Mouse (Mus musculus): ENCODE measurements at regions not wholly inside any gene's neighbourhood (a gene's known extent, or its start where the extent isn't known, plus 50 kb on each side); places are given as distances from the start of the nearest gene placed in this dataset.

DNA sequence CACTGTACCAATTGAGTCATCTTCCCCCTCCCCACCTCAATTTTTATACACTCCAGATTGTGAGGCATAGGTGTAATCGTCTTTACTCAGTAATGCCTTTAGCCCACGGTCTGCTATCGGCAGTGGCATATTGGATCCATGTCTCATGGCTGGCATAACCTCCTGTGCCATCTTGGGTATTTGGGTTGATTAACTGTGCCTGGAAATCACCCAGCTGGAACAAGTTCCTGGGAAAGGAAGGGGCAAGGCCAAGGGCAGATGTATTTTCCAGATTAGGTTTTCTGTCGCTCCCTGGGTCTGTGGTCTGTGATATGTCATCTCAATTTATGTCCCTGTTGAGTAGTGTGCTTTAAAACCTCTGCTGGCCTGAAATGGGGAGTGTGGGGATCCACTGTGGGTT, 158.2 kb downstream of the Glrx3 start:
- H3K27ac ChIP-seq (replicated peaks): no peak overlapping the region; the same call in 1 of the 2 replicates
- H3K4me2 ChIP-seq: no peak overlapping the region
- ATAC-seq (ENCODE audit: low read depth): no peak
- H3K9me3 ChIP-seq: no peaks in the 10 kb centered on the region
- peaks cover 19% of the 10 kb centered on the region for H3K4me1 ChIP-seq (replicated peaks)
- H3K27me3 ChIP-seq: no peaks in the 10 kb centered on the region
- H3K4me3 ChIP-seq: no peak overlapping the region
- 49% methylated on average over 4 of the region's 4 CpGs for WGBS
- H3K36me3 ChIP-seq: no peaks in the 10 kb centered on the region
- no peak overlapping the region for H3K9ac ChIP-seq

DNA sequence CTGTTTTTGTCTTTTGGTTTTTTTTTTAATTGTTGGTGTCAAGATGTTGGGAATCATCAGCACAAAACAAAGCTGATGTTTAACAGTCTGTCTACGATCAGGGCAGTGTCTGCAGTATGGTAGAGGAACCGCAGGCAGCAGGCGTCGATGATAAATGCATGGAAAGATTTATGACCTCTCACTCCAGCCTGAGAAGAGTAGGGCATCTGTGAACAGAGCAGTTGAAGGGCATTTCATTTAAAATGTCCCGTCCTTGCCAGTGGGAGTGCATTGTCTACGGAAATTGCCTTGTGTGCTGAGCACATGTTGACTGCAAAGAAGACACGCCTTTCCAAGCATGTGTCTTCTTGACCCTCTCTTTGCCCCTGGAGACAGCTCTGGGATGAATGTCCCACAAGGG, 158.7 kb downstream of the Glrx3 start:
- H3K4me3 ChIP-seq: no peak overlapping the region
- H3K9me3 ChIP-seq: no peaks in the 10 kb centered on the region
- WGBS: 8% methylated on average over 7 of the region's 7 CpGs
- no peak overlapping the region for H3K4me2 ChIP-seq
- H3K27me3 ChIP-seq: peaks cover 4% of the 10 kb centered on the region; the same call in 1 of the 2 replicates
- ATAC-seq (ENCODE audit: low read depth): no peak
- no peak overlapping the region; the same call in 1 of the 2 replicates for H3K27ac ChIP-seq (replicated peaks)
- no peaks in the 10 kb centered on the region for H3K36me3 ChIP-seq
- H3K9ac ChIP-seq: no peak overlapping the region
- peaks cover 19% of the 10 kb centered on the region for H3K4me1 ChIP-seq (replicated peaks)

DNA sequence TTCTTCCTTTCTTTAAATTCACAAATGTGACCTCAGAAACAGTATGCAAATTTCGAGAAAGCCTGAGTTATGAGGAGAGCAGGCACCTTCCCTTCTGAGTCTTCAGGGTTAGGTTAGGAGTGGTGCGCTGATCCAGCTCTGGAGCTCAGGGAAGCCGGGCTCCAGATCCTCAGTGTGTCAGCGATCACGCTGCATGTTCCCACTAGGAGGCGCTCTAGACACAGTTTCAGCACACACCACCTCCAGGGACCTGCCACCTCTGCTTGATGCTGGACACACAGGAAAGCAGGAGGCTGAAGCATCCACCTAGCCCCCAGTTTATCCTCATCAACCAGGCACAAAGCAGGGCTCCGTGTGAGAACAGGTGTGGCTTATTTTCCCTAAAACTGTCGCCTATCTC, 165.6 kb downstream of the Glrx3 start:
- Histone ChIP-seq H3K9ac (no peak overlapping the region), H3K36me3 (no peaks in the 10 kb centered on the region), H3K27me3 (peaks cover 15% of the 10 kb centered on the region), H3K9me3 (no peaks in the 10 kb centered on the region), H3K4me2 (no peak overlapping the region), H3K4me3 (no peak overlapping the region), H3K27ac (replicated peaks) (no peak overlapping the region), H3K4me1 (replicated peaks) (peaks cover 7% of the 10 kb centered on the region)
- ATAC-seq (ENCODE audit: low read depth): peak; percentile 78; the same call in 1 of the 2 replicates
- 7% methylated on average over 8 of the region's 8 CpGs for WGBS

DNA sequence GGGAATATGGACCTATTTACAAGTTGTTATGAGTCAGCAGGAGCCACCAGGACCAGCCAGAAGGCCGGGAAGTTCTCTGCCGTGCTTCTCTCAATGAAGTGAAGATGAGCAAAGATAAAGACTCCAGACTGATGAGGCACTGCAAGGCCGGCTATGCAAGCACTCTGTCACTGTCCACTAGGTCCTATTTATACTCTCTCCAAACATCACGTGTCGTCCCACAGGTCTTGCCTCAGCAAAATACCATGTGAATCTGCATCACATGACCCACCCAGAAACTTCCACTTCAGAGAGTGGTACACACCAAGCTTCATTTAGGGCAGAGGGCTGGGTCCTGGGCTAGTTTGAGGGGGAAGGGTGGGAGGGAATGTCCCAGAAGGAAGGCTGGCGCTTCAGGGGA, 172.3 kb downstream of the Glrx3 start:
- H3K4me3 ChIP-seq: no peak overlapping the region
- no peak overlapping the region for H3K27ac ChIP-seq (replicated peaks)
- no peaks in the 10 kb centered on the region for H3K27me3 ChIP-seq
- H3K36me3 ChIP-seq: no peaks in the 10 kb centered on the region
- 76% methylated on average over 6 of the region's 6 CpGs for WGBS
- H3K9ac ChIP-seq: no peak overlapping the region
- H3K4me2 ChIP-seq: no peak overlapping the region
- ATAC-seq (ENCODE audit: low read depth): no peak
- peaks cover 3% of the 10 kb centered on the region; the same call in 1 of the 2 replicates for H3K4me1 ChIP-seq (replicated peaks)
- H3K9me3 ChIP-seq: no peaks in the 10 kb centered on the region

DNA sequence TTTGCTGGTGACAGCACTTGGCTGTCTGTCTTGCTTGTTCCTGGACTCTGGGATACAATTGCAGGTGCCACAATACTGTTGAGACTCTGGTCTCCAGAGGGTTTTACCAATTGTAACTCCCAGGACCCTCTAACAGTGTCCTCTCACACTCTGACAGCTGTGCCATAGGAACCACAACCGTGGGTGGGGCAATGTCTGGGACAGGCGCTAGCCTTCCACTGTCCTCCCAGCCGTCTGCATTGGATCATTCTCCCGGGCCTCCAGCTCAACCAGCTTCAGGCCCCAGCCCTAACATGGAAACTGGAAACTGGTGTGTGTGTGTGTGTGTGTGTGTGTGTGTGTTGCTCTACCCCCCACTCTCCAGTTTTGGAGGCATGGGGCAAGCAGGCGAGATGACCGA, 173.9 kb downstream of the Glrx3 start:
- Histone ChIP-seq H3K27me3 (no peaks in the 10 kb centered on the region), H3K36me3 (no peaks in the 10 kb centered on the region), H3K9me3 (no peaks in the 10 kb centered on the region), H3K27ac (replicated peaks) (no peak overlapping the region), H3K9ac (no peak overlapping the region), H3K4me3 (no peak overlapping the region), H3K4me1 (replicated peaks) (no peaks in the 10 kb centered on the region), H3K4me2 (no peak overlapping the region)
- ATAC-seq (ENCODE audit: low read depth): no peak
- 80% methylated on average over 6 of the region's 6 CpGs for WGBS

DNA sequence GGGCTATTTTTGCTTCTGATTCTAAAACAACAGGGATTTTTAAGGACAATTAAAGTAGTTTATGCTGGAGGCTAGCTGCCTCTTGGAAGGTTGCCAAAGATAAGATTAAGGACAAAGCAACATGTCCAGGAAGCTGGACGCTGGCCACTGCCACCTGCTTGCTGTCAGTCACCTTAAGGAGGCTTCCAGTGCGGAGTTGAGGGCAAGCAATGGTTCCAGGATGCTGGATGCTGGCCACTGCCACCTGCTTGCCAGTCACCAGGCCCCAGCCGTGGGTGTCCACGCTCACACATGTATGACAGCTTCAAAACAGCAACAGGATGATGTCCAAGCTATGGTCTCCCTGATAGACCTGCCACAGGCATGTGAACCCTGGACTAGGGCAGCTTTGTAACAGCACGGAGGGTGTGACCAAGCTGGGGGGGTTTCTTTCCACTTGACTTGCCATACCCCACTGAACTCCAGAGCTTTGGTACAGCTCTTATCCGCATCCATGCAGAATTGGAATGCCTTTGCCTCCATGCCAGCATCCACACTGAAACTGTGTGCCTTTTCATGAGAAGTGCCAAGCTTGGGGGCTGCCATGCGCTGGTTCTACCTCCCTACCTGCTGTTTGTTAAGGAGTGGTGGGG, 174.6 kb downstream of the Glrx3 start:
- 80% methylated on average over 7 of the region's 7 CpGs for WGBS
- Histone ChIP-seq H3K9ac (no peak overlapping the region), H3K4me1 (replicated peaks) (no peaks in the 10 kb centered on the region), H3K36me3 (no peaks in the 10 kb centered on the region), H3K9me3 (no peaks in the 10 kb centered on the region), H3K27ac (replicated peaks) (no peak overlapping the region), H3K4me3 (no peak overlapping the region), H3K4me2 (no peak overlapping the region), H3K27me3 (no peaks in the 10 kb centered on the region)
- no peak for ATAC-seq (ENCODE audit: low read depth)

DNA sequence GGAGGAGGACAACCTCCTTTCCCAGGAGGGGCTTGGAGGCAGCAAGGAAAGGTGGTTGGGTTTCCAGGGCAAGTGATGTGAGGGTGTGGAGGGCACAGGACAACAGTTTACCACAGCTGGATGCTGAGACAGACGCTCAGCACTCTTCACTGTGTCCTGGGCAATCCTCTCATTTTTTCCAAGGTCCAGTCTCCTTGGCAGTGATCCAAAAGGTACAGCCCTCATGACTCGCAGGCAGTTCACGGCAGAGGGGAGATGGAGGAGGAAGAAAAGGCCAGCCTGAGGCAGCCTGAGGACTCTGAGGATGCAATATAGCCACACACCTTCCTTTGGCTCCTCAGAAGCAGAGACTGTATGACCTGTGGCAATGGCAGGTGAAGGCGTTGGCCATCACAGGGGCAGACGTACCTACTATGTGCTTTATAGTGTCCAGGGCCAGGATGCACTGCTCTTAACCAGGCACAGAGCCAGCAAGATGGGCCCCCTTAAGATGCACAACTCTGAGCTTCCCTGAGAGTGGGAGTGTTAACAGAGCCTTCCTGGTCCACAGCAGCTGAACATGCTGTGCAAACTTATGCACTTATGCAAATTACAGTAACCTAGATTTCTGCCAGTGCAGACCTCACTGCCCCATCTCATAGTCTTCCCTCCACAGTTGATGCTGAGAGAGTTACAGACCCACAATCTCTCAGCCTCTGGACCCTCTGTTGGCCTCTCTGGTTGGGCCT, 181.2 kb downstream of the Glrx3 start:
- 0 out of 2 replicates have a peak, but pooled peaks cover 6% of the 10 kb centered on the region for H3K4me1 ChIP-seq (replicated peaks)
- no peaks in the 10 kb centered on the region for H3K9me3 ChIP-seq
- 73% methylated on average over 5 of the region's 5 CpGs for WGBS
- ATAC-seq (ENCODE audit: low read depth): no peak
- no peaks in the 10 kb centered on the region for H3K27me3 ChIP-seq
- no peak overlapping the region for H3K9ac ChIP-seq
- H3K27ac ChIP-seq (replicated peaks): no peak overlapping the region
- H3K4me2 ChIP-seq: no peak overlapping the region
- H3K36me3 ChIP-seq: no peaks in the 10 kb centered on the region
- H3K4me3 ChIP-seq: no peak overlapping the region

DNA sequence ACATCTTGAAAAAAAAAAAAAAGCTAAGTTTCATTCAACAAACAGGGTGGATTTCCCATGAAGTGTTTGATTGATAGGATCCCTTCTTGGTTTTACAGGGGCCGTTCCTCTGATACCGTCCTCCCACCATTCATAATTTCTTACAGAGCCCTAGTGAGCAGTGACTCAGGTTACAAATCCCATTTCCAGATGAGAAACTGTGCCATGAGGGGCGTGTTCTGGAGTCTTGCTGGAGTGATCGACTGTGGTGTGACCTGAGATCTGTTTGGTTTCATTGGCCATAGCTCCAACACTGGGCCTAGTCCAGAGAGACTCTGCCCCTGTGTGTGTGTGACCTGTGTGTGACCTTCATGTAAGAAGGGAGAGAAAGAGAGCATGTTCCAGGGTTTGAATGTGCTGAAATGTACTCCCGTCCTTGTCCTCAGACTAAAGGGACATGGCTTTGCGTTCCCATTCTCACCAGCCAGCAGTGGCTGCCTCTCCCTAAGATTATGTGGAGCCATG, 181.9 kb downstream of the Glrx3 start:
- H3K27me3 ChIP-seq: no peaks in the 10 kb centered on the region
- 0 out of 2 replicates have a peak, but pooled peaks cover 6% of the 10 kb centered on the region for H3K4me1 ChIP-seq (replicated peaks)
- 73% methylated on average over 6 of the region's 6 CpGs for WGBS
- no peak overlapping the region for H3K4me2 ChIP-seq
- H3K9ac ChIP-seq: no peak overlapping the region
- H3K9me3 ChIP-seq: no peaks in the 10 kb centered on the region
- H3K27ac ChIP-seq (replicated peaks): no peak overlapping the region
- no peak overlapping the region for H3K4me3 ChIP-seq
- no peak for ATAC-seq (ENCODE audit: low read depth)
- H3K36me3 ChIP-seq: no peaks in the 10 kb centered on the region

DNA sequence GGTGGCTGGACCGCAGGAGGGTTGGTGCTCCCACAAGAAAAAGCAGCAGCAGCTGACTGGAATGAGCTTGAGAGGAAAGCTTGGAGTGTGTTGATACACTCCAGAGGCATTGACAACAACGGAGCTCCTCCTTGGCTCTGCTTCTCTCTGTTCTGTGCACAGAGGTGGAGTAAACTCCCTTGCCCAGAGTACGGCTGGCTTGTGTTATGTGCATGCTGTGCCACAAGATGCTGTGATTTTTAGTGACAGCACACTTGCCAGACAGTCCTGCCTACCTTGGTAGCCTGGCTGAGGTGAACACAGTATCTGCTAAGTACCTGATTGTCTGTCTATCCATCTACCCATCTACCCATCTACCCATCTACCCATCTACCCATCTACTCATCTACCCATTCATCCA, 190.9 kb downstream of the Glrx3 start:
- Histone ChIP-seq H3K36me3 (no peaks in the 10 kb centered on the region), H3K27ac (replicated peaks) (no peak overlapping the region), H3K27me3 (no peaks in the 10 kb centered on the region), H3K4me3 (no peak overlapping the region), H3K4me1 (replicated peaks) (no peaks in the 10 kb centered on the region), H3K9ac (no peak overlapping the region), H3K9me3 (no peaks in the 10 kb centered on the region), H3K4me2 (no peak overlapping the region)
- WGBS: 93% methylated on average over 3 of the region's 3 CpGs
- ATAC-seq (ENCODE audit: low read depth): no peak

DNA sequence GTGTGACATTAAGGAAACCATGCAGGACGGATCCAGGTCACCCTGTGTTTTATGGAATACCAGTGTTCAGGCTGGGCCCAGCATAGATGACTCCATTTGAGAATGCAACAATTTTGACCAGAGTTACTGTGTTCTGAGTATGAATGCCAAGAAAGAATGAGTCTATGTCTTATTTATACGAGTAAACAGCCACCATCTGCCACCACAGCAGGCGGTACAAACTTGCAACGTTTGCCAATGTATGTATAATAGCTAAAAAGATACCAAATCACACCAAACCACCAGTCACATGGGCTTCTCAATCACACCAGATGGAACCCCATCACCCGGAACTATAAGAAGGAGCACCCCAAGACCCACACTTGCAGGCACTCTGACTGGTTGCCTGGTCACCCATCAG, 192.1 kb downstream of the Glrx3 start:
- H3K4me1 ChIP-seq (replicated peaks): no peaks in the 10 kb centered on the region
- WGBS: 86% methylated on average over 5 of the region's 5 CpGs
- H3K27ac ChIP-seq (replicated peaks): no peak overlapping the region
- no peaks in the 10 kb centered on the region for H3K36me3 ChIP-seq
- ATAC-seq (ENCODE audit: low read depth): no peak
- H3K4me2 ChIP-seq: no peak overlapping the region
- H3K27me3 ChIP-seq: no peaks in the 10 kb centered on the region
- no peak overlapping the region for H3K4me3 ChIP-seq
- H3K9ac ChIP-seq: no peak overlapping the region
- H3K9me3 ChIP-seq: no peaks in the 10 kb centered on the region

DNA sequence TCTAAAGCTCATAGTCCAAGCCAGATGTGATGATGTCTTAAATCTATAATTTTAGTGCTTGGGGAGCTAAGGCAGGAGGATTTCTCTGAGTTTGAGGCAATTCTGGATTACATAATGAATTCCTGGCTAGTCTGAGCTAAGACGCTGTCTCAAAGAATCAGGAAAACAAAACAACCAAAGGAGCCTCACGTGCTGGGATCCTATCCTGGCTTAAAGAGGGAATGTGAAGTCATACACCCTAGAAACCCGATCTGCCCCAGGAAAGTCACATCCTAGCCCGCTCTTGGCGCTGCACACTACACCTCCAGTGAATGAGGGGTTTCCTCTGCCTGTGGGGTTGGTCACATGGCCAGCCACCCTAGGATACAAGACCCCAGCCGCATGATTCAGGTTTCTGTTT, 211.2 kb downstream of the Glrx3 start:
- Histone ChIP-seq H3K4me3 (no peak overlapping the region), H3K4me2 (no peak overlapping the region), H3K4me1 (replicated peaks) (peaks cover 7% of the 10 kb centered on the region; the same call in 1 of the 2 replicates), H3K36me3 (no peaks in the 10 kb centered on the region), H3K27me3 (no peaks in the 10 kb centered on the region), H3K9me3 (no peaks in the 10 kb centered on the region), H3K9ac (no peak overlapping the region), H3K27ac (replicated peaks) (no peak overlapping the region)
- ATAC-seq (ENCODE audit: low read depth): no peak
- WGBS: 71% methylated on average over 6 of the region's 6 CpGs

DNA sequence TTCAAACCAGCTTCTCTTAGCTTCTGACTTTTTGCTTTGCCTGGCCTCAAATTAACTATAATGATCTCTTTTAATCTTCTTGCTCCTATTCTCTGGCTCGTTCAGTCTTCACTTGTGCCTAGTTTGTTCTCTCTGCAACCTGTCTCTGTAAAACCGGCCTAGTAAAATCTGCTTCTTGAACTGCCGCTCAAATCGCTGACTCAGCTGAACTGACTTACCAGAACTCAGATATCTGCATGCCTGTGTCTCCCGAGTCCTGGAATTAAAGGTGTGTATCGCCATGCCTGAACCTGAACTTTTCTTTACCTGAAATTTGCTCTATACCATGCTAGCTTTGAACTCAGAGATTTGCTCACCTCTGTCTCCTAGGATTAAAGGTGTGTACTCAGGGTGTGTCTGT, 212.2 kb downstream of the Glrx3 start:
- Histone ChIP-seq H3K9me3 (no peaks in the 10 kb centered on the region), H3K4me2 (no peak overlapping the region), H3K27ac (replicated peaks) (no peak overlapping the region), H3K36me3 (no peaks in the 10 kb centered on the region), H3K4me1 (replicated peaks) (peaks cover 7% of the 10 kb centered on the region; the same call in 1 of the 2 replicates), H3K4me3 (no peak overlapping the region), H3K27me3 (no peaks in the 10 kb centered on the region), H3K9ac (no peak overlapping the region)
- 90% methylated on average over 6 of the region's 6 CpGs for WGBS
- no peak for ATAC-seq (ENCODE audit: low read depth)
